Mouse (Mus musculus) A20 (cell line): ENCODE measurements around the gene Olfr829.
"Not testable (repeated sequence)": the region's sequence is repeated elsewhere in the genome, so short reads cannot be mapped to it uniquely, and the experiment has no call there.

Experiments
- DNase-seq: peaks from one replicate; pipeline ENCODE4 v3.0.0-alpha.2; 2011; ENCODE audit warnings: low read depth, low spot score

Gene Olfr829

DNA sequence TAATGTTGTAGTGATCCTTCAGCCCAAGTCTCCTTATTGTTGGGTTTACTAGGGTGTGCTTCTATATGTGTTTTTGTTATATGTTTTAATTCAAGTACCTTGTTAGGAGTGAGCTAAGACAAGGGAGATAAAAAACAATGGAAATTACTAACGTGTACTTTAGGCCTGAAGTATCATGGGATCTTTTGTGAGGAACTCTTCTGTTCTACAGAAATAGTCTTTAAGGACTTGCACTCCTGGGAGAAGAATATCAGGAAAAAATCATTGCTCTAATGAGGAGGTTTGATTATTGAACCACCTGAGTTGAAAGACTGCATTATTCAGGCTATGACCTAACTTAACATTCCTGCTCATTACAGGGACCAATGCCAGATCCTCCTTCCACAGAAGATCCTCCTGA, at the start of gene Olfr829:
Gene Olfr829 (plus strand): TSS at position 301 of the 400 bp plus-strand sequence.
- no peak for DNase-seq

DNA sequence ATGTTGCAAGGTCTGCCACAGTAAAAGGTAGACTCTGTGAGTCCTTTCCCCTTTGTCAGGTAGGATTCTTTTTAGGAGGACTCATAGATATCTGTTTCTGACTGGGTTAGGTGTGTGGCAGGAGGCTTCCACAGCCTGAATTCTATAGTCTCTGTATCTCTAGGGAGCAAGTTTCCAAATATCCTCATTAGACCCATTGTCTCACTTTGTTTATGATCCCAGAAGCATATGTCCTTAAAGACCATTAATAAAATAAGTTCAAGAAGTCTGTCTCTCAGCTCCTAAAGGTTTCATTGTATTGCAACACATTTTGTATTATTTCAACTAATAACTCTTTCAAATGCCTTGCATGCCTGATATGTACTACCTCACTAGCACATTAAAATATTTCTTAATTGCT, 35.3 kb upstream of the Olfr829 start, which contains the start of gene Olfr828:
Gene Olfr828 (minus strand): TSS at position 101 of the 400 bp plus-strand sequence.
- no peak for DNase-seq

DNA sequence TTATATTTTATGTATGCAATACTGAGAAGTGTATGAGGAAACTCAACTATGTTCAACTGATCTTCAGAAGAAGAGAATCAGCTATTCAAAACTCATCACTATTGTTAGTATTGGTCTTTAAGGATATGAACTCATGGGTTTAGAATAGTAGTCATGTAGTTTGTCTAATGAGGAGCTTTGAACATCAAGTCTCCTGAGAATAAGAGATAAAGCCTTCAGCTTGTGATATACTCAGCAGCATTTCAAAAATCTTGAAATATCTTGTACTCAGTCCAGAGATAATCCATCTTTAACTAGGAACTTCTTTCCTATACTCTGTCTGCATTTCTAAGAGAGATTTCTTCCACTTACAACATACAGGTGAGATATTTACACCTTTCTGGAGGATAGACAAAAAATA, 19.7 kb downstream of the Olfr829 start, which contains the start of gene Olfr830:
Gene Olfr830 (plus strand): TSS at position 301 of the 400 bp plus-strand sequence.
- no peak for DNase-seq

DNA sequence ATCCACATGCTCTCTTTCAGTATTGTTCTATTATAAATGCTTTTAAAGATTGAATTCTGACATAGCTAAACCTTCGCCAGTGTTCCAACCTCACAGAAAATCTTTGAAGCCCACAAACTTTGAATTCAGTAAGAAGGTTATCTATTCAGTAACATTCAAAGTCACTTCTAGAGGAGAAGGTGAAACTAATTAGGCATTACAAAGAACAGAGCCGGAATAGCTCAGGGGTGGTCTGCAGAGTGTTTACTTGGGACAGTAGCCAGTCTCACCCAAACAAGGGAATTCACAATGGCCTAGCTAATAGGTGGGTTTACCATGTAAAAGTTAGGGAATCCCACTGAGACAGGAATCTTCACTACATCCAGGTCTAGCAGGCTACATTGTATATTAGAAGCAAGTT, 53.0 kb downstream of the Olfr829 start:
- DNase-seq = not testable (repeated sequence)
